Mouse (Mus musculus) heart, postnatal 4 days (tissue): ENCODE results near the gene Ano7. TPM values are rescaled to one million over a fixed set of nuclear protein-coding genes. Genes with fewer than 3 reads are reported as not detected.
A peak's percentile ranks its signal among the peaks of the same experiment; 100 is the strongest.

Source experiments
- DNase-seq: peaks from one replicate; pipeline ENCODE4 v3.0.0; 2021
- total RNA-seq, 2 experiments: library from RNA; stranded (reverse); gene quantifications; 2 replicates each; pipeline ENCODE4 v1.2.3; 2021

Ano7 gene
- total RNA-seq = not detected

DNA sequence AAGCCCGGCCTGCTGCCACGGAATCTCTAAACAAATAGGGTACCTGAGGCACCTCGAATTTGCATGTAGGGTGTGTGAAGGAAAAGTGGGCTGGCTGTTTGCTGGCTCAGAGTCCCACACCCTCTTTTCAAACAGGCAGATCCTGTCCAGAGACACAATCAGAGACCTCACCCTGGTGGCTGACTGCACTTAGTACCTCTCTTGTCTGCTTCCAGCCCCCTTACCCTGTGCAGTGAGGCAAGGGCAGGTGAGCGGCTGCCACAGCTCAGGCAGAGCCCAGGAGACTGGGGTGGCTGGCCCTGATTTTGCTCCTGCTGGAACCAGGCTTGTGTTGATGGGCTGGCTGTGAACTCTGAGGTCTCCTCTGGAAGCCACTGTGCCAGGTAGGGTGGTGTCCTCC is at the start of gene Ano7:
Gene Ano7, plus strand, starts transcription at position 266 of the 400 bp plus-strand sequence.
- DNase-seq = no peak

DNA sequence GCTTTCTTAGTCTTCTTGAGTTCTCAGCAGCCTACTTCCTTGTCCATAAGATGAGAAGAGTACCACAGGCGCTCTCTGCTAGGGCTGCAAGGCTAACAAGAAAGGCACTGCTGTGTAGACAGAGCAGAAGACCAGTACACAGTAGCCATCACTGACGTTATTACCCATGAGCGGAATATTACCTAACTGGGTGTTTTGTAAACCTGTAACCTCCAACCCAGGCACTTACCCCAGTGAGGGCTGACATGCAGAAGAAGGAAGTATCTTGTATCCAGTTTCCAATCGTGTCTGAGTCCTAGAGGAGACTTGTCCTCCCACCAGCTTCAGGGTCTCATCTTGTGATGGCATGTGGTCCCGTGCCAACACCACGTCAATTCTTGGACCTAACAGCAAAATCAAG is 49.8 kb upstream of the Ano7 start:
- DNase-seq = no peak

DNA sequence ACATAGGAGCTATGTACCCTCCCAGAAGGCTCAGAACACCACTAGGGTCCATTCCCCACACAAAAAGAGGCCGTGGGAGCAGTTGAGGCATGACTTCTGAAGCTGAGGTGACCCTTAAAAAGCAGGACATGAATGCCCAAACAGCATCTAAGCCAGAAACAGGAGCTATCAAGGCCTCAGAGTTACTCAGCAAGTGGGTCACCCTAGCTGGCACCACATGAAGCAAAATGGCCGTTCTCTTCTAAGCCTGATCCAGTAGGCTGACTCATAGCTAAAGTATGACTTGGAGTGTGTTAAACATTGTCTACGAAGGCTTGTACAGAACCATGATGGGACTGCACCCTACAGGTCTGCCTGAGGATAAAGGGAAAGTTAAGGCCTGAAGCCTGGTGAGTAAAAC is 47.3 kb upstream of the Ano7 start:
- no peak for DNase-seq

DNA sequence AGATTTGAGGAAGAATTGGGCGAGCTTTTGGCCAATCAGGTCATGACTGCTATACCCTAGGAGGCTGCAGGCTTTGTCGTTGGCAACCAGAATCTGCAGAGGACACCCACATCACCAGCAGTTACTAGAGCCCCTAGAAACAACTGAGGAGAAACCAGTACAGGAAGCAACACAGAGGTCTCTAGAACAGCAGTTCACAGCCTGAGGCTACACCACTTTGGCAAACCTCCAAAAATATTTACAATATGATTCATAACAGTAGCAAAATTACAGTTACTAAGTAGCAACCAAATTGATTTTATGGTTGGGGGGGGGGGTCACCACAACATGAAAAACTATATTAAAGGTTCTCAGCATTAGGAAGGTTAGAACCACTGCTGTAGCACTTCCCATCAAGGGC is 39.1 kb upstream of the Ano7 start:
- DNase-seq = no peak

DNA sequence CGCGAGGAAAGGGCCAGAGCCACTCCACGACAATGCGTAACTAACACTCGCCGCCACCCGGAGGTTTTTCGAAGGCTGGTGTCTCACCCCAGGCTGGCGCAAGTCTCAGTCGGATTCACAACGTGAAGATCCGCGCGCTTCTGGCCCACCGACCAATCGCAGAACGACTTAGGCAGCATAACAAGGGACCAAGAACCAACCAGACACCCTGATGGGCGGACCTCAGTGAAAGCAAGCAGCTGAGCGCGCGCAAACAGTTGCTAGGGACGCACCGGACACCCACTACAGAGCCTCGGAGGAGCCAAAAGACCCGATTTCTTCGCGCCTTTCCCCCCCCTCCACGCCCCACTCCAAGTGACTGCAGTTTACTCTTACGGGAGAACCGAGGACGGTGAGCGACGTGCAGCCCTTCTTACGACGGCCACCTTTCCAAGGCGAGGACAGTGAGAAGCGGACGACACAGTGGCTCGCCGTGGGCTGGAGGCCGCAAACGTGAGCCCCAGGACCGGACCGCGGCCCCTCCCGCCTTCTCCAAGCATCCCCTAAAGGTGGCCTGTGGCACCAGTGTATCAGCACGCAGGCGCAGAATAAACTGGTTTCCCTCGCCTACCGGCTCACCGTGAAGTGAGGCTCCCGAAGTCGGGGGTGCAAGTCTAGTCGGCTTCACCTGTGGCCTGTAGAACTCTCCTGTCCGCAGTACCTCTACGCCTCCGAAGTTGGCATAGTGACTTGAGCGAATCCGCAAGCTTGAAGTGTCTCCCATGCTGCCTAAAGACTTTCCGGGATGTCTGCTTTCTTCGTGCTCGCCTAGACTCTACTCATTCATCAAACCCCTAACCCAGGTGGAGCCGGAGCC is 30.9 kb upstream of the Ano7 start, which contains the start of the genes Ppp1r7 and Pask:
Gene Ppp1r7, plus strand, starts transcription at position 207 of the 856 bp plus-strand sequence.
Gene Pask, minus strand, starts transcription at position 835 of the 856 bp plus-strand sequence.
- peak; percentile 95 for DNase-seq

DNA sequence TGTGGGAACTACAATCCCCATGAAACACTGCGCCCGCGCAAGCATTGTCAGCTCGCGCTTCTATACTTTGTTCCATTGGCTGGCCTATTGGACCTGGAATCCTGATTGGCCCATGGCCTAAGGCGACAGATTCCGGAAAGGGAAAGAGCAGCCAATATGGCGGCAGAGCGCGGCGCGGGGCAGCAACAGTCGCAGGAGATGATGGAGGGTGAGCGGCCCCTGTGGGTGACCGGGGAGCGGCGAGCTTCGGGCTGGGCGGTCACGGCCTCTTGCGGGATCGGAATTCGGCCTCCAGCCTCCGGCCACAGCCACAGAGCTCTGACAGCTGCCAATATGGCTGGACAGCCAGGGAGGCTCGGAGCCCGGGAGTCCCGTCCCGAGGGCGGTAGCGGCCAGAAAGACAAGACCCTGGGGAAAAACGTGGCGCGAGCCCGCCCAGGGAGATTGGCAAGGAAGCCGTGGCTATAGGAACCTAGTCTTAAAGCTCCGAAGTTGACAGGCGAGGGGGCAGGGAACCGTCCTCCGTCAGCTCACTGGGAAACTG is 30.2 kb upstream of the Ano7 start:
- peak; percentile 94 for DNase-seq

DNA sequence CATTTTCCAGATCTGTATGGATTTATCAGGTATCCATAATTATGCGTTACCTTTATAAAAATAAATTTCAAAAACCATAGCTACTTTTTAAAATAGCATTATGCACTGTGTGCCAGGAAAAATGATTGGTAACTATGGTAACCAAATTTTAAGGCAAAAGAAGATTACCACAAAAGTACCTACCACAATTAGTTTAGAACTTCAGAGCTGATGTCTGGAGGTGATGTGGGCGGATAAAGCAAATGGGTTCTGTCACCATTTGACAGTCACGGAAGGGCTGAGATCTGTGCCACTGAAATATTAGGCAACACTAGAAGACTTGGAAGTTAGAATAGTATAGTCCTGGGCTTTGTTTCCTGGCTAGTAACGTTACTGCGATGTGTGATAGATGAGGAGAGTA is 26.6 kb upstream of the Ano7 start:
- no peak for DNase-seq

DNA sequence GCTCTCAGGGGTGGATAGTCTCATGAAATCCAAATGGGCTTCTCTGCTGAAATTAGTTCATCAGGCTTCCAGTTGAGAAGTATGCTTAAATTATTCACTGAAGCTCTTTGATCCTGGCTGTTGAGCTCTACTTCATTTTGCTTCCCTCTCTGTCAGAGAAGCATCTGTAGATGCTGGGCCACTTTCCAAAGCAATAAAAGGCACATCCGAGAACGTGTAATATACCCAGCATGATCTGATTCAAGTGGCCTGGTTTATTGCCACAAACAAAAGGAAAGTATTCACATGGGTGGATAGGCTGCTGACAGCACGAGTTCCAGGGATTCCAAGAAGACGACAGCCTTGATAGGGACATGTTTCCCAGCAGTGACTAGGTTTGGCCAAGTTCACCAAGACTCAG is 24.0 kb upstream of the Ano7 start:
- no peak for DNase-seq

DNA sequence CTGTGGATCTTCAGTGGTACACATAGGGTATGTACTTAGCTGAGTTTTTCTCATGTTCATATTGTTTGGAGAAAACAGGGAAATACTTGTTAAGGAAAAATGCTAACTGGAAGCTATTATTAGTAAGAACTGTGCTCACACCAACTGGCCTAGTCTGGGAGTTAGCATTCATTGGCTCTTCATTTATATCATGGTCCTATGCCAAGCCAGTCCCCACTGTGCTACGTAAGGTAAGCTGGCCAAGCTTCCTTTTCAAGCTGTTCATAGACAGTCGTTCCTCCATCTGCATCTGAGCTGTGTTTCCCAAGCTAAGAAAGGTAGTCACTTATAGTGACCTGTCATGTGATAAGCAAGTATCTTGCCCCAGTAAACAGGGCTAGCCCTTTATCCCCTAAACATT is 21.0 kb upstream of the Ano7 start:
- no peak for DNase-seq

DNA sequence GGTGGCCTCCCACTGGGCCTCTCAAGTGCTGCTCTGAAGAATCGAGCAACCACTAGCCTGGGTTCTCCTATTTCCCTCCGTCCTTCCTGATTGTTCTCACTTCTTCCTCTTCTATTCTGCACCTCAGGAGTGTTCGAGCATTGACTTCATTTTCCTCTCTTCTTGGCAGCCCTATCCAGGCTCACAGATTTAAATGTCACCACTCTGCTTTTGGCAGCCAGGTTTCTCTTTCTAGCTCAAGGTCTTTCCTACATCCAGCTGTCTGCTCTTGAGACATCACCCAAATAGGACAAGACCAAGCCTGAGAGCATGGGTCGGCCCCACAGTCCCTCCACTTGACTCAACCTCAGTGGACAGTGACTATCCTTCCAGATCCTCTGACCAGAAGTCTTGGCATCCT is 11.1 kb upstream of the Ano7 start:
- no peak for DNase-seq

DNA sequence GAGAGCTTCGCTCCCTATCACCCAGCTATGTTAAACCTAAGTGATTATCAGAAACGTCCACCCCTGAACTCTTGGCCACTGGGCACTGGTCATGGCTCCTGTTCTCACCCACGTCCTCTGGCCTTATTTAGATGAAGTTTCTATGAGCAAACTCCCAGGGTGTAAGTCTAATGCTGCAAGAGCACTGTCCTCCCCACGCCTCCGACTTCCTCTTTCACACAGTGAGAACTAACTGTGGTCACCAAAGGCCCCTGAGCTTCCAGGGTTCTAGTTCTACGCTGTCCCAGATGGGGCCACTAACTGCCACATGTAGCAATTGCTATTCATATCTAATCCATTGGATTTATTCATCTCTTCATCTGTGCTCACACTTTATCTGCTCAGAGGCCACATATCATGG is 8.1 kb upstream of the Ano7 start:
- DNase-seq = no peak

DNA sequence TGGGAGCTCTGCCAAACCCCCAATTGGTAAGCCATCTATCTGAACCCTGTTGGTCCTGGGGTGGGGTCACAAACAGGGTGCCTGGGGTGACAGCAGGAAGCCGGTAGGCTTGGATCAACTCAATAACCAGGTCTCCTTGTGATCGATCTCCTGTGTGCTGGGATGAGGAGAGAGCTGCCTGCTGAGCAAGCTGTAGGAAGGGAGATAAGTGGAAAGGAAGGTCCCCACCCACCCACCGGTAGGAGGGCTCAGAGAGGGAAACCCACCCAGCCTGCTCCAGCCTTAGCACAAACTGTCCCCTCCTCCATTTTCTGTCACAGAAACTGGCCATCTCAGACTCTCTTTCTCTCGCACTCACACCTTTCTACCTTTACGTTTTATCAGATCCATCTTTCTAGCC is 3.6 kb downstream of the Ano7 start:
- no peak for DNase-seq

DNA sequence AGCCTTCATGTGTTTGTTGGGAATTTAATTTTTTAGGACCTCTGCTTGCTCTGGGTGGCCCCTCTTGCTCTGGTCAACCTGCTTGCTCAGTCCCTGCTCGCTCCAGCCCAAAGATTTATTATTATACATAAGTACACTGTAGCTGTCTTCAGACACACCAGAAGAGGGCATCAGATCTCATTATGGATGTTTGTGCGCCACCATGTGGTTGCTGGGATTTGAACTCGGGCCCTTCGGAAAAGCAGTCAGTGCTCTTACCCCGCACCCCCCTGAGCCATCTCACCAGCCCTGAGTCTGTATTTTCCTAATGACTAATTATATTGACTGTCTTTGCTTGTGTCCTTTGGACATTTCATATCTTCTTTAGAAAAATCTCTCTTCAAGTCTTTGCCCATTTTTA is 5.4 kb downstream of the Ano7 start:
- no peak for DNase-seq

DNA sequence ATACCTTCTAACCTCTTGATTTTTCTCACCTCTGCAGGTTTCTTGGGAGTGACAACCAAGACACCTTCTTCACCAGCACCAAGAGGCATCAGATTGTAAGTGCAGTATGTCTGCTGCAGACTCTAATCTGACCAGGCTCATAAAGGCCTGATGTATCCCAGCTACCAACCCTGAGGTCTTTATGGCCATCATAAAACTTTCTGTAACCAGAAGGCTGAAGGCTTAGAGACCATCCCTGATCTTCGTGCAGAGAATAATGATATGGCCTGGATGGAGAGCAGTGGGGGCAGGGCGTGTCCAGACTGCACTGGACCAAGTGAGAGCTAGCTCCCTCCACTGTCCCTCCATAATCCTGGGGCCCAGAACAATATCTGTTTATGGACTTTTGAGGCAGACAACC is 13.5 kb downstream of the Ano7 start:
- no peak for DNase-seq

DNA sequence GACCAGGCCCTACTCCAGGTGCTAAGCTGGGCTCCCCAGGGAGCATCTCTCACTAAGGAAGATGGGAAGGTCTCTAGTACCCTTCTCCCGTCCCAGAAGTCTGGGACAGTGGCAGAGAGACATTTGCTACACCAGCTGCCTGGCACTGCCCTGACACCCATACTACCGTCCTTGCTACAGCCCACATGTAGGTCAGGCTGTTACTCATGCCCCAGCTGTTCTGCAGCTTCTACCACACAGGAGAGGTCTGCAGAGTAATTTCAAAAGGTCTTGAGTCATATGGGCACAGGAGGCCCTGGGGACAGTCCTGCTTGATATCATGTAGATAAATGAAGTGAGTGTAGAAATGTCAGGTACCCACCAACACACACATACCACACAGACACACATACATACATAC is 15.2 kb downstream of the Ano7 start:
- DNase-seq = no peak

DNA sequence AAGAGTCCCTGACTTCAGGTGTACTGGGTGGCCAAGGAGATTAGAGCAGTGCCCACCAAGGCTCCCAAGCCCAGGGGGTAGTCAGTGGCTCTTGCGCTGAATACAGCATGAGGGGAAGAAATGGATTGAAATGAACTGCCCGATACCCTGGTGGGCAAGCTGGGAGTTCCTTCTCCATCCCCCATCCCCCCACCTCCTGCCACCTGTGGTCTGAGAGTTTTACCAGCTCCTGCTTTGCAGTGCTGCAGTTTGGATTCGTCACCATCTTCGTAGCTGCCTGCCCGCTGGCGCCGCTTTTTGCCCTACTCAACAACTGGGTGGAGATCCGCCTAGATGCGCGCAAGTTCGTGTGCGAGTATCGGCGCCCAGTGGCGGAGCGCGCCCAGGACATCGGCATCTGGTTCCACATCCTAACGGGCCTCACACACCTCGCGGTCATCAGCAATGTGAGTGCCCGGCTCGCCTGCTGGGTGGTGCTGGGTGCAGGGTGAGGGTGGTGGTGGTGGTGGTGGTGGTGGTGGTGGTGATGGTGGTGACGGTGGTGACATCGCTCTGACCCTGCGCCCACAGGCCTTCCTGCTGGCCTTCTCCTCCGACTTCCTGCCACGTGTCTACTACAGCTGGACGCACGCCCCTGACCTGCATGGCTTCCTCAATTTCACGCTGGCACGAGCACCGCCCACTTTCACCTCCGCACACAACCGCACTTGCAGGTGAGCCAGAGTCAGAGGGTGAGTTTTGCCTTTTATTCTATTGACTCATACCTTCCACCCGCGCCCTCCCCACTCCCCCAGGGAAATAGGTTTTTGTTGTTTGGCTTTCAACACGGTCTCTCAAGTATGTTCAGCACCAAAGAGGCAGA is 27.7 kb downstream of the Ano7 start:
- no peak for DNase-seq

DNA sequence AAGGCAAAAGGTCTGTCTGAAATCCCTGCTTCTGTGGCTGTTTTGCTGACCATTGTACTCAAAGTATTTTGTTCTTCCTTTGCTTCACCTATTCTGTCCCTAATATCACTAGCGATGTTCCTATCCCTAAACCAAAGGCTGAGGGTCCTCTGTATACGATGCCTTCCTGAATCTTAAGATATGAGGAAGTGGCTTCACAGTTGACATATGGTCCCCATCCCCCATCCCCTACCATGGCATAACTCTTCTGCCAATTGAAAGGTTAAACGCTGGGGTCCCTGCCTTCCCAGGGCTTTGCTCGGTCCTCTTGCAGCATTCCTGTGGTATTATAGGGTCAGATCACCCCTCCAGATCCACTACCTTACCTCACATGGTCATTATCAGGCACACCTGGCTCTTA is 29.7 kb downstream of the Ano7 start:
- DNase-seq = no peak

DNA sequence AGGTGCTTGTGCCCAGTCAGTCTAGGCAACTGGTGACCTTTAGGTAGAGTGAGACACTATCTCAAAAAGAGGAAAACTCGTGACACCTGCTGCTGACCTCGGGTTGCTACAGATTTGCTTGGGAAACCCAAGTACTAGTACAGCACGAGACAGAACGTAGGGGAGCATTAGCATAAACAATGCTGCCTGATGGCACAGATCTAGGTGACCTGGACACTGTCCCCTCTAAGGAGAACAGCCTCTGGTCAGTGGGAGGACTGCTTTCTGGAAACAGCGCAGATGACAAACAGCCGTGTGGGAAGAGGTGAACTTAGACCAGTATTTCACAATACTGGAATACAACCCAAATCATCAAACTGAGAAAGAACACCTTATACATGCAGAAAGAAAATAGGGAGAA is 58.4 kb downstream of the Ano7 start:
- no peak for DNase-seq

DNA sequence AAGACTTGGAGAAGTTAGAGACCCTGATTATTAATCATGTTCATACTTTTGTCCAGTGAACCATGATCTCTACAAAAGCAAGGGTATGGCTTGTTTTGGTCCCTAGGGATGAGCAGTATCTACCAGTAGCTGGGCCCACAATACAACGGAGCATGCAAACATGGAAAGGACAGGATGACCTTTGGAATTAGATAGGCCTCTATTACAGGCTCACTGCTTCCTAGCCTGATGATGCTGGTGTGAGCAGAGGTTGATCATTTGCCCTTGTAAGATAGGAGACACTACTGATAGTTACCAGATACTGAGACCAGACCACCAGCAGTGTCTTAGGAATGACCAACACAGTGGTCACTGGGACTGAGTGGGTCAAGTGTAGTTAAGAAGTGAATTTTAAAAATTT is 65.6 kb downstream of the Ano7 start:
- DNase-seq = no peak

DNA sequence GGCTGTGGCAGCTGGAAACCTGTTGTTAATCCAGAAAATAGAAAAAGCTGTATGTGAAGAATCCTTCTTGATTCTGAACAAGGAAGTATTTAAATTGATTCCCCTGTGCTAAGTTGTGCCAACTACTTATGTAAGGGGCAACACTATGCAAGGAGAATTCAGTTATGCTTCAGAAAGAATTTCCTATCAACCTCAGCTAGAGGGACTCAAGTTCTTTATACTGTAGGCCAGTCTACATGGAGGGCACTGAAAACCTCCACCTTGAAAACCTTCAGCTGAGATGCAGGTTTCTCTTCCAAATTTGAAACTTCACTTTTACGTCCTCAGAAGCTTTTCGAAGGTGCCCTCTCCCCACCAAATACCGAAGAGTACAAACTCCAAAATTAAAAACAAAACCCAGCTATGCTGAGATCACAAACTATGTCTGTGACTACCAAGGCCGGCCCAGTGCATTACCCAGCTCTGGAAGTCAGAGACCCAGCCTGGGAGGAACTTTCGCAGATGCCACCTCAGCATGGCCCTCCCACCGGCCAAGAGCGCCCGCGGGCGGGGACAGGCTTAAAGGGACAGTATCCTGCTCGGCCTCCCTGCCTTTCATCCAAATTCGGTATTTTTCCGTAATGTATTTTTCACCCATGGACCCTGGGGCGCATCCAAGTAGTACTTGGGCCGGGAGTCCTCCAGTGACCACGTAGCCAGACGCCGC is 70.8 kb downstream of the Ano7 start:
- peak; percentile 83 for DNase-seq

DNA sequence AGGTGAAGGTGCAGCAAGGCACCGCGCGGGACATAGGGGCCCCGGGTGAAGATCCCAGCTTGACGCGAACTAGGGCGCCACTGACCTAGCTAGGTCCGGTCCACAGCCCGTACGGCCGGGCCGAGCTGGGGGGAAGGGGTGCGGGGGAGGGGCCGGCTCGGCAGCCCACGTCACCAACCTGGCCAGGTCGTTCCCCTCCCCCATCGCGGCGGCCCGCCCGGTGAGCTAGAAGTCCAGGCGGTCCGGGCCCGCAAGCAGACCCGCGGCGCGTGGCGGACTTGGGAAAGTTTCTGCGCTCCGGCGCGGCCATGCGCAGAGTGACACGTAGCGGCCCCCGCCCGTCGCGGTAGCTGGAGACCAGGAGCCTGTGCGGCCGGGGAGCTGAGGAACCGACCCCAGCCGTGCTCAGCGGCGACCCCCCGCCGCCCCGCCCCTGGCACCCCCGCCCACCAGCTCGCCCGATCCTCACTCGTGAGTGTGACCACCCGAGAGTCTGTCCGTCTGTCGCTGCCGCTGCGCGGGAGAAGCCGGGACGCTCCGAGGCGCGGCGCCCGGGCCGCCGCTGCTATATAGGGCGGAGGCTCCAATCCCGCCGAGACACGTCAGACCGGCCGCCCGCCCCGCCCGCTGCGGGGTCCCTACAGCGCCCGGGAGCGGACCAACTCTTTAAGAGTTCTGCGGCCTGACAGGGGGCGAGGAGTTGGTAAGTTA is 71.5 kb downstream of the Ano7 start:
- DNase-seq = peak; percentile 88

DNA sequence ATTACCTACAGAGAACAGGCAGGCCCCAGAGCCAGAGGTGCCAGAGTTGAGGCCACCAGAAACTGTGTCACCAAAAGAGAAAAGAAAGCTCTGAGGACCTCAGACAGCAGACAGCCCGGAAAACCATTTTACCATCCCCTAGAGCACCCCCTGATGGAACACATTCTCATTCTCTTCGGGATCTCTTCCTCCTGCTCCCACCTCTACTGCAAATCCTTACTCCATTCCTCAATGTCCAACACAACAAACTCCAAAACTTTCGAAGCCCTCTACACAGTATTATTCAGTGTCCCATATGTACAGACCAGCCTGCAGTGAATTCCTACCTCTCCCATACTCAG is 72.1 kb downstream of the Ano7 start:
- DNase-seq = no peak
